Mouse (Mus musculus): Measurements from ENCODE around the gene Ooep. TPM values are rescaled to one million over a fixed set of nuclear protein-coding genes. Genes with fewer than 3 reads are reported as not detected.
"Not testable (repeated sequence)": the region's sequence is repeated elsewhere in the genome, so short reads cannot be mapped to it uniquely, and the experiment has no call there.

Ooep gene
- polyA plus RNA-seq, 1 experiment from 2014 or later, result 1.7 TPM

DNA sequence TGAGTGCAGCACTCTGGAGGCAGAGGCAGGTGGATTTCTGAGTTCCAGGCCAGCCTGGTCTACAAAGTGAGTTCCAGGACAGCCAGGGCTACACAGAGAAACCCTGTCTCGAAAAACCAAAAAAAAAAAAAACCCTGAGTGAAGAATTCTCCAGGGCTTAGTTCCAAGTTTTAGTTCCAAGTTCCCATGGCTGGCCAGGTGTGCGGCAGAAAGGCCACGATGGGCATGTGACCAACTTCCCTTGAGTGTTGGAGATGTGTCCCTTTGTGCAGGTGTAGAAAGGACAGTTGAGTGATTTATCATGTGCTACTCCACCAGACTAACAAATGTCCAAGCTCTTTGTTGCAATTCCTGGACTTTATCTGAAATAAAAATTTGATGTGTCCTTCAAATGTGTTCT lies 29.4 kb downstream of the Ooep start:
- not testable (repeated sequence) for H3K9ac ChIP-seq (ENCODE audit: low read length); ATAC-seq (ENCODE audit: insufficient read depth, low FRiP score, low TSS enrichment)
- WGBS, result 80% methylated on average over 3 of the region's 3 CpGs

DNA sequence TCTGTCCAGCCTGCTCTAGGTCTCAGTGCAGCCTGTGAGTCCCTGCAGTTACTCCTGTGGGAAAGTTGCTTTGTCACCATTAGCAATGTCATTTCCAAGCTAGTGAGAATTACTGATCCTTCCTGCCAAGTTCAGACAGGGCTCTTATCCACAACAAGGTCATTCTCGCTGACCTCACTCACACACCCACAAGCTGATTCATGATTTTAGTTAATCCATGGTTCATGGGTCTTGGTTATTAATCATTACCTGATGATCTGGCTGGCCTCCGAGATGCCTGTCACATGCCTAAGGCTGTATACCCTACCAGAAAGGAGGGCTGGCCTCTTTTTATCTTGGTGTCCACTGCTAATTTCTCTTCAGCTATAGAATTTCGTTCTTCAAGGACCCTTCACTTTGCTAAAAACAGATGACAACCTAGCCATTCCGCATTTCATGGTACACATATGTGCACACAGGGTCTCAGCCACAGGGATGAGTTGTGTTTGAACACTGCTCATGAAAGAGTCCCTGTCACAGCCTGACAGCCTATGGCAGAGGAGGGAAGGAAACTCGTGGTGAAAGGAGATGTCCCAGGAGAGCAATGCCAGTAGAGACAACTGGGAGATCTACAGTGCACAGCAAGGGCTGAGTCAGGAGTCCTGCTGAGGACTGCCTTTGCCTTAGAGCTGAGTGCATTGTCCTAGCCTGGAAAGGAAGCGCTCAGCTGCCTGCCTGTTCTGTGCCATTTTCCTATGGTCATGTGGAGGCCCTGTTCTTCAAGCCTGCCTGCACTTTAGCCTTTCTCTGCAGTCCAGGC lies 30.1 kb downstream of the Ooep start:
- not testable (repeated sequence) for H3K27me3 ChIP-seq (ENCODE audit: control insufficient read depth, insufficient read depth, low read length); DNase-seq (ENCODE audit: low spot score); ATAC-seq (ENCODE audit: insufficient read depth, low FRiP score, low TSS enrichment); H3K36me3 ChIP-seq (ENCODE audit: control insufficient read depth, insufficient read depth, low read length); H3K9ac ChIP-seq (ENCODE audit: low read length); H3K4me1 ChIP-seq (ENCODE audit: control insufficient read depth, insufficient read depth, low read length); H3K9me3 ChIP-seq (ENCODE audit: control insufficient read depth, low read length); H3K4me3 ChIP-seq (ENCODE audit: low read depth, low read length); H3K27ac ChIP-seq (ENCODE audit: low read depth, low read length); H3K4me2 ChIP-seq (ENCODE audit: low read depth)
- WGBS, result 64% methylated on average over 6 of the region's 6 CpGs

More for the DNA sequence above, 29.4 kb downstream of the Ooep start:
- not testable (repeated sequence) for DNase-seq (ENCODE audit: low spot score); H3K36me3 ChIP-seq (ENCODE audit: control insufficient read depth, insufficient read depth, low read length); H3K27me3 ChIP-seq (ENCODE audit: control insufficient read depth, insufficient read depth, low read length); H3K4me2 ChIP-seq (ENCODE audit: low read depth); H3K9me3 ChIP-seq (ENCODE audit: control insufficient read depth, low read length); H3K4me1 ChIP-seq (ENCODE audit: control insufficient read depth, insufficient read depth, low read length); H3K27ac ChIP-seq (ENCODE audit: low read depth, low read length); H3K4me3 ChIP-seq (ENCODE audit: low read depth, low read length)

DNA sequence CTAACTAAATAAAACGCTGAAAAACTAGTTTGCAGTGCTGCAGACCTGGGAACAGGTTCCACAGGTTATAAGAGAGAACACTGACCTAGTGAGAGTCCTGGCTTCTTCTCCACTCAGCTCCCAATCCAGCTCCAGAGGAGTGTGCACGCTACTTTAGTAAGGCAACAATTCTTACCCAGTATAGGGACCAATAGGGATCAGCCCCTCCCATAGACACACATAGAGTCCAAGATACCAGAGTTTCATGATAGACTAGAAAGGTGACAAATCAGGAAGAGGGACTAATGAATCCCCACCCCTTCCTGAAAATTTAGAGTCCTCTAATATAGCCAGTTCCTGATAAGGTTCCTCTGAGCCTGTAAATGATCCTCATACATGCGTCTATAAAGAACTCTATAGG lies 31.5 kb downstream of the Ooep start:
- Histone ChIP-seq H3K4me1 (ENCODE audit: control insufficient read depth, insufficient read depth, low read length) (no peaks in the 10 kb centered on the region), H3K4me3 (ENCODE audit: low read depth, low read length) (no peak overlapping the region), H3K4me2 (ENCODE audit: low read depth) (no peak overlapping the region), H3K27ac (ENCODE audit: low read depth, low read length) (no peak overlapping the region), H3K27me3 (ENCODE audit: control insufficient read depth, insufficient read depth, low read length) (no peaks in the 10 kb centered on the region), H3K9ac (ENCODE audit: low read length) (no peak overlapping the region), H3K9me3 (ENCODE audit: control insufficient read depth, low read length) (no peaks in the 10 kb centered on the region), H3K36me3 (ENCODE audit: control insufficient read depth, insufficient read depth, low read length) (no peaks in the 10 kb centered on the region)
- 76% methylated on average over 3 of the region's 3 CpGs for WGBS
- ATAC-seq (ENCODE audit: insufficient read depth, low FRiP score, low TSS enrichment) (no peak), DNase-seq (ENCODE audit: low spot score) (no peak)

DNA sequence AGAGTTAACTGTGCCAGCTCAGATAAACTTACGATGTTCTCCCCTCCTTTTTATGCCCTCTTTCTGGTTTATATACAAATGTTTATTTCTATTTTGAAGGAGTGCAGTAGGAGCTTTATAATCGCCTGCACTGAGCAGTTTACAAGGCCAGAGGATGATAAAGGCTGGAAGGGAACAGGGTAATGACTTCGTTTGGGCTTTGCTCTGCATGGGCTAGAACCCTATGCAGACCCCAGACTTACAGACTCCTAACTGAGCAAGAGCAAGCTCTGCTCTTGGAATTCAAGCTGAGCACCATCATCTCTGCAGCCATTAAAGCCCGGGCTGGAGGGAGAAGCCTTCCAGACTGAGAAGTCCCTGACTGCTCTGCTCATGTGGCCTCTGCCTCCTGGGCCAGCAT lies 33.3 kb downstream of the Ooep start:
- 75% methylated on average over 3 of the region's 4 CpGs for WGBS
- not testable (repeated sequence) for H3K36me3 ChIP-seq (ENCODE audit: control insufficient read depth, insufficient read depth, low read length); H3K9ac ChIP-seq (ENCODE audit: low read length); H3K9me3 ChIP-seq (ENCODE audit: control insufficient read depth, low read length); H3K27ac ChIP-seq (ENCODE audit: low read depth, low read length); H3K27me3 ChIP-seq (ENCODE audit: control insufficient read depth, insufficient read depth, low read length); H3K4me2 ChIP-seq (ENCODE audit: low read depth); ATAC-seq (ENCODE audit: insufficient read depth, low FRiP score, low TSS enrichment); H3K4me1 ChIP-seq (ENCODE audit: control insufficient read depth, insufficient read depth, low read length); DNase-seq (ENCODE audit: low spot score); H3K4me3 ChIP-seq (ENCODE audit: low read depth, low read length)

DNA sequence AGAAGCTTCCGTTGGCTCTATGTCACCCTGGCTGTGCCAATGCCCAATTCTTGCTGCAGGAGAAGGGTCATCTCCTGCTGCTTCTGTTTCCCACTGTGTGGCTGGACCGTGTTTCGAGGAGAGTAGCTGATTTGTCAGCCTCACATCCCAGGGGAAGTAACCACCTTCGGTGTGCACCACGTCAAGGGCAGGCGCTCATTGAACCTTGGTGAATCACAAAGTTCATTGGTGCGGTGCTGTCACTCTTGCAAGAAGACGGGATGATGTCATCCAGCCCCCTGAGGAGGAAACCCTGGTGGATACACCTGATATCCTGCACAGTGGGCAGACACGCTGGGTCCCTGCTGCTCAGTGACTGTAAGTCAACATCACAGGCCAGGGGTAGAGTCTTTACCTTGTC lies 35.5 kb downstream of the Ooep start:
- H3K27me3 ChIP-seq (ENCODE audit: control insufficient read depth, insufficient read depth, low read length); H3K4me1 ChIP-seq (ENCODE audit: control insufficient read depth, insufficient read depth, low read length); H3K9ac ChIP-seq (ENCODE audit: low read length); ATAC-seq (ENCODE audit: insufficient read depth, low FRiP score, low TSS enrichment); H3K27ac ChIP-seq (ENCODE audit: low read depth, low read length); H3K9me3 ChIP-seq (ENCODE audit: control insufficient read depth, low read length); H3K36me3 ChIP-seq (ENCODE audit: control insufficient read depth, insufficient read depth, low read length); DNase-seq (ENCODE audit: low spot score); H3K4me2 ChIP-seq (ENCODE audit: low read depth); H3K4me3 ChIP-seq (ENCODE audit: low read depth, low read length): not testable (repeated sequence)
- 86% methylated on average over 9 of the region's 9 CpGs for WGBS

DNA sequence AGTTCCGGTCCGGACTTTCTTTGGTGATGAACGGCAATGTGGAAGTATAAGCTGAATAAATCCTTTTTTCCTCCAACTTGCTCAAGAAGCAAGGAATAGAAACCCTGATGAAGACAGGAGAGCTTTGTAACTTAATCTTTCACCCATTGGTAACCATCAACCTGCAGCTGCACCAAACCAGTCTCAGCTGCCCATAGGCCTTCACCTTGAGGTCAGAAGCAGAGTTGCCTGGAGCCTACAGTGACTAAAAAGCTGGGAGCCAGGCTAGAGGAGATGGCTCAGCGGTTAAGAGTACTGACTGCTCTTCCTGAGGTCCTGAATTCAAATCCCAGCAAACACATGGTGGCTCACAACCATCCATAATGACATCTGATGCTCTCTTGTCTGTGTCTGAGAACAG lies 36.0 kb downstream of the Ooep start:
- not testable (repeated sequence) for ATAC-seq (ENCODE audit: insufficient read depth, low FRiP score, low TSS enrichment); H3K27me3 ChIP-seq (ENCODE audit: control insufficient read depth, insufficient read depth, low read length); H3K4me3 ChIP-seq (ENCODE audit: low read depth, low read length); H3K36me3 ChIP-seq (ENCODE audit: control insufficient read depth, insufficient read depth, low read length); H3K4me2 ChIP-seq (ENCODE audit: low read depth); H3K9ac ChIP-seq (ENCODE audit: low read length); H3K9me3 ChIP-seq (ENCODE audit: control insufficient read depth, low read length); DNase-seq (ENCODE audit: low spot score); H3K27ac ChIP-seq (ENCODE audit: low read depth, low read length); H3K4me1 ChIP-seq (ENCODE audit: control insufficient read depth, insufficient read depth, low read length)
- 89% methylated on average over 4 of the region's 4 CpGs for WGBS

DNA sequence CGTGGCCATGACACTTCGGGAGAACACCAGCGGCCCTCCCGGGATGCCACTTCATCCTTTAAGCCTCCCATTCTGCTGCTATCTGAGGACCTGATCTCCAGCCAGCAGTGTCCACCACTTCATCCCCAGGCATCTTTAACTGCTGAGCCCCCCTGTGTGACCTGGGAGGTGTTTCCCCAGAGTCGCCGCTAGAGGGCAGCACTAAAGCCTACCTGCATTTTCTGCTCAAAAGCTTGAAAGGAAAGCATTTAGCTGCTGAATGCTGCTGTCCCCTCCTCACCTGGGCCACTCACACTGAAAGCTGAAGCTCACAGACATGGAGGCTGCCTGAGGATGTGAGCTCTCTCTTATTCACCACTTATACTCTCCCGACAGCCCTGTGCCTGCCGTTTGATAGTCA lies 38.2 kb downstream of the Ooep start:
- not testable (repeated sequence) for ATAC-seq (ENCODE audit: insufficient read depth, low FRiP score, low TSS enrichment); H3K4me3 ChIP-seq (ENCODE audit: low read depth, low read length); H3K27ac ChIP-seq (ENCODE audit: low read depth, low read length); H3K9me3 ChIP-seq (ENCODE audit: control insufficient read depth, low read length); H3K4me2 ChIP-seq (ENCODE audit: low read depth); H3K36me3 ChIP-seq (ENCODE audit: control insufficient read depth, insufficient read depth, low read length); H3K9ac ChIP-seq (ENCODE audit: low read length); H3K27me3 ChIP-seq (ENCODE audit: control insufficient read depth, insufficient read depth, low read length); H3K4me1 ChIP-seq (ENCODE audit: control insufficient read depth, insufficient read depth, low read length)
- WGBS, result 16% methylated on average over 8 of the region's 8 CpGs
- DNase-seq (ENCODE audit: low spot score), result peak; percentile 53

DNA sequence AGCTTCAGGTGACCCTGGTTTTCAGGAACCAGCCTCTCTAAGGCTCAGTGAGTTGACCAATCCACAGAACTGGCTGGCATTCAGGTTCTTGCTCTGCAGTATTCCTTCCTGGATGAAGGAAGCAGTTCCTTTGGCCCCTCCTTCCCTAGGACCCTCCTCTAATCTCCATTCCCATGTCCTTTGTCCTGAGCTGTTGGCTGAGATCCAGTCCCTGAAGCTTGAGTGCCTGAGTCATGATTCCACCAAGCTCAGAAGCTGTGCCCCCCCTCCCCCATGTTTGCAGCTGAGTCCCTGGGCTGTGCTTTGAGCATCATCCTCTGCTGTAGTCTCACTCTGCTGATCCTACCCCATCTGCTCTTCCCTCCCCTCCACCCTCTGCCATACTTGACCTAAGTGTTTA lies 41.5 kb downstream of the Ooep start:
- DNase-seq (ENCODE audit: low spot score); H3K9me3 ChIP-seq (ENCODE audit: control insufficient read depth, low read length); H3K36me3 ChIP-seq (ENCODE audit: control insufficient read depth, insufficient read depth, low read length); H3K4me3 ChIP-seq (ENCODE audit: low read depth, low read length); H3K27ac ChIP-seq (ENCODE audit: low read depth, low read length); H3K9ac ChIP-seq (ENCODE audit: low read length); H3K4me2 ChIP-seq (ENCODE audit: low read depth); ATAC-seq (ENCODE audit: insufficient read depth, low FRiP score, low TSS enrichment); H3K4me1 ChIP-seq (ENCODE audit: control insufficient read depth, insufficient read depth, low read length); H3K27me3 ChIP-seq (ENCODE audit: control insufficient read depth, insufficient read depth, low read length): not testable (repeated sequence)

DNA sequence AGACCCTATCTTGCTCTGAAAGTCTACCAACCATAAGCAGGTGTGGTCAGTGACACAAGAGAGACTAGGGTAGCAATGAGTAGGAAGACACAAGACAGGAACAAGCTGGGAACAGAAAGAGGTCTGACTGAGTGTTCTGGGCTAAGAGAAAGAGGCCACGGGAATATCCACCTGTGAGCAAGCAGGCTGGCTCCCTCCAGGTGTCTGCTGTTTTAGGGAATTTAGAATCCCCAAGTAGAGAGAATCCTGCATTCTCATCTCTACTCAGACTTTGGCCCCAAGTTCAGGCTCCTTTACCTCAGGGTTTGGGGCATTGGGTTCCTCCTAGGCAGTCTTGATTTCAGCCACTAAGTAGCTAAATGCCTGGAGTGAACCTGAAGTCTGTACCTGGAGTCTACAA lies 51.2 kb downstream of the Ooep start, which contains the start of gene Omt2b:
Omt2b (plus strand) TSS at position 301 of the 400 bp plus-strand sequence.
- WGBS, result 88% methylated on average over 1 of the region's 1 CpGs
- not testable (repeated sequence) for H3K4me2 ChIP-seq (ENCODE audit: low read depth); H3K9me3 ChIP-seq (ENCODE audit: control insufficient read depth, low read length); H3K27me3 ChIP-seq (ENCODE audit: control insufficient read depth, insufficient read depth, low read length); H3K36me3 ChIP-seq (ENCODE audit: control insufficient read depth, insufficient read depth, low read length); DNase-seq (ENCODE audit: low spot score); H3K4me1 ChIP-seq (ENCODE audit: control insufficient read depth, insufficient read depth, low read length); H3K9ac ChIP-seq (ENCODE audit: low read length); H3K4me3 ChIP-seq (ENCODE audit: low read depth, low read length); H3K27ac ChIP-seq (ENCODE audit: low read depth, low read length); ATAC-seq (ENCODE audit: insufficient read depth, low FRiP score, low TSS enrichment)
